Mouse (Mus musculus) hindbrain, embryonic 11.5 days (tissue): ENCODE measurements around the gene Gstm5. TPM values are rescaled to one million over a fixed set of nuclear protein-coding genes. Genes with fewer than 3 reads are reported as not detected.

Experiments
- ATAC-seq: fragments of 200-750 bp; cut with Nextera tagmentation; 2 replicates; pipeline ENCODE4 v1.8.0; 2017; ENCODE audit warnings: mild to moderate bottlenecking, moderate TSS enrichment, moderate library complexity; ENCODE audit not compliant: low FRiP score
- DNase-seq: peaks from one replicate; pipeline ENCODE4 v3.0.0-alpha.2; 2015; ENCODE audit warnings: low spot score
- H3K27ac ChIP-seq: fragments of 300-500 bp; sonication (generic); 2 replicates; pipeline ENCODE4 v1.5.1; 2014; ENCODE audit warnings: mild to moderate bottlenecking, low read depth, low read length
- H3K27me3 ChIP-seq: fragments of 300-500 bp; sonication (generic); 2 replicates; pipeline ENCODE4 v1.6.1; 2014; ENCODE audit warnings: mild to moderate bottlenecking, low read length, moderate library complexity, mixed read lengths; ENCODE audit not compliant: control insufficient read depth, insufficient read depth
- H3K36me3 ChIP-seq: fragments of 300-500 bp; sonication (generic); 2 replicates; pipeline ENCODE4 v1.6.1; 2014; ENCODE audit warnings: mild to moderate bottlenecking, low read length, moderate library complexity, mixed read lengths; ENCODE audit not compliant: control insufficient read depth, insufficient read depth
- H3K4me1 ChIP-seq: fragments of 300-500 bp; sonication (generic); replicated peaks from 2 replicates; pipeline ENCODE4 v1.6.1; 2014; ENCODE audit warnings: low read length, mixed read lengths; ENCODE audit not compliant: control insufficient read depth, insufficient read depth
- H3K4me2 ChIP-seq: fragments of 300-500 bp; sonication (generic); replicated peaks from 2 replicates; pipeline ENCODE4 v1.6.1; 2014; ENCODE audit warnings: mild to moderate bottlenecking, low read depth, low read length
- H3K4me3 ChIP-seq: fragments of 300-500 bp; sonication (generic); 2 replicates; pipeline ENCODE4 v1.5.1; 2014; ENCODE audit warnings: low read depth, low read length
- H3K9ac ChIP-seq: fragments of 300-500 bp; sonication (generic); 2 replicates; pipeline ENCODE4 v1.6.1; 2014; ENCODE audit warnings: low read depth, low read length
- H3K9me3 ChIP-seq: fragments of 300-500 bp; sonication (generic); 2 replicates; pipeline ENCODE4 v1.6.1; 2016; ENCODE audit warnings: low read length; ENCODE audit not compliant: control insufficient read depth
- WGBS: fragments of 180-500 bp; shearing (Covaris S2); extraction: QIAGEN DNeasy Blood & Tissue Kit; methylation state at CpG from one replicate; pipeline ENCODE4 v1.1.7; 2014; 5-methylcytosine and 5-hydroxymethylcytosine counted together
- polyA plus RNA-seq: library from polyadenylated mRNA; unstranded; fragments of >200 nt; fragmentation: Nextera tagmentation; extraction: Ambion mirVana; gene quantifications from 2 replicates; pipeline ENCODE4 v1.2.1, GENCODE M21; 2014

Gene Gstm5
- polyA plus RNA-seq, 1 experiment from 2014 or later, result 261 TPM

GRCm38 (mm10) chr3:107917783-107918408, 22.3 kb downstream of the Gstm5 start:
- Histone ChIP-seq H3K4me2 (no peak overlapping the region), H3K27me3 (no peaks in the 10 kb centered on the region), H3K27ac (no peak overlapping the region), H3K36me3 (no peaks in the 10 kb centered on the region), H3K9ac (no peak overlapping the region), H3K4me1 (no peaks in the 10 kb centered on the region), H3K9me3 (no peaks in the 10 kb centered on the region), H3K4me3 (no peak overlapping the region)
- DNase-seq, result peak; percentile 80
- ATAC-seq, result peak; percentile 65; the same call in 1 of the 2 replicates
- WGBS, result 57% methylated on average over 7 of the region's 7 CpGs

DNA sequence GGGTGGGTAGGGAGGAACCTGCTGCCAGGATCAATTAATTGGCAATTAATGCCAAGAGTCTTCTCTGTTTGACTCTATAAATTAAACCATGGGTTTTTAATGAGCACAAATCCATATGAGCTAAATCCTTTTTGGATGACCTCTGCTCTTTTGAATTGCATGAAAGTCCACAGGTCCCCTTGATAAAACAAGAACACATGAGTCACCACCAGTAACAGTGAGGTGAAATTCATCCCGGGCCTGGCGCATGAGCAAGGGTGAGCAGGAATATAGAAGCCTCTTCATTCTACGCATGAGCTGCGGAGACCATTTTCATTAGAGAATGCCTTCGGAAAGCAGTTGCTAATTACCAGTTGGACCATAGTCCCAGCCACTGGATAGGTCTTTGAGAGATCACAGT, 24.7 kb downstream of the Gstm5 start:
- no peaks in the 10 kb centered on the region for H3K36me3 ChIP-seq
- H3K9me3 ChIP-seq, result no peaks in the 10 kb centered on the region
- H3K4me2 ChIP-seq, result no peak overlapping the region
- H3K27ac ChIP-seq, result no peak overlapping the region
- no peak overlapping the region for H3K4me3 ChIP-seq
- no peak overlapping the region for H3K9ac ChIP-seq
- ATAC-seq (no peak), DNase-seq (no peak)
- H3K4me1 ChIP-seq, result no peaks in the 10 kb centered on the region
- 94% methylated on average over 5 of the region's 5 CpGs for WGBS
- H3K27me3 ChIP-seq, result no peaks in the 10 kb centered on the region

GRCm38 (mm10) chr3:107925335-107925734, 29.7 kb downstream of the Gstm5 start:
- Histone ChIP-seq H3K36me3 (no peaks in the 10 kb centered on the region), H3K9ac (no peak overlapping the region), H3K4me3 (no peak overlapping the region), H3K4me1 (no peaks in the 10 kb centered on the region), H3K27me3 (no peaks in the 10 kb centered on the region), H3K4me2 (no peak overlapping the region), H3K9me3 (no peaks in the 10 kb centered on the region), H3K27ac (no peak overlapping the region)
- ATAC-seq (no peak), DNase-seq (no peak)
- 89% methylated on average over 3 of the region's 3 CpGs for WGBS

DNA sequence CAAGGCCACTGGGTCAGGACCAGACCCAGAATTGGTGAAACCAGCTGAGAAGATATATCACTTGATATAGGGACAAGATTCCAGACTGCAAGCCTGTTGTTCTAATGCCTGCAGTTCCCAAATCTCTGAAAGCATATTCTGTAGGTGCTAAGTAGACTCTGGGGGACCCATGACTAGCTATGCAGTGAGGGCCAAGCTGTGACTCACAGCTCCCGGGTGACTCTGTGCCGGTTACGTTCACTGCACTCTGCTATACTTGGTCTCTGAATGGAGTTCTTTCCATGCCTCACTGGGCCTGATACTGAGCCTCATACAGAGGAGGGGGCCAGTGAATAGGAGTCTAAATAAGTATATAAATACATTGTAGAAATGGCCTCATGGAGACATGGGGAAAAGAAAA, 32.2 kb downstream of the Gstm5 start:
- no peak for ATAC-seq
- 71% methylated on average over 3 of the region's 3 CpGs for WGBS

GRCm38 (mm10) chr3:107928691-107929090, 33.1 kb downstream of the Gstm5 start:
- 87% methylated on average over 11 of the region's 11 CpGs for WGBS
- no peaks in the 10 kb centered on the region for H3K4me1 ChIP-seq
- H3K4me2 ChIP-seq, result no peak overlapping the region
- no peak overlapping the region for H3K27ac ChIP-seq
- no peaks in the 10 kb centered on the region for H3K36me3 ChIP-seq
- H3K9ac ChIP-seq, result no peak overlapping the region
- no peak for ATAC-seq
- no peak for DNase-seq
- no peaks in the 10 kb centered on the region for H3K9me3 ChIP-seq
- no peak overlapping the region for H3K4me3 ChIP-seq
- H3K27me3 ChIP-seq, result no peaks in the 10 kb centered on the region

More for the DNA sequence above, 32.2 kb downstream of the Gstm5 start:
- H3K36me3 ChIP-seq, result no peaks in the 10 kb centered on the region
- no peak overlapping the region for H3K27ac ChIP-seq
- no peaks in the 10 kb centered on the region for H3K27me3 ChIP-seq
- H3K4me3 ChIP-seq, result no peak overlapping the region
- H3K4me2 ChIP-seq, result no peak overlapping the region
- H3K9me3 ChIP-seq, result no peaks in the 10 kb centered on the region
- DNase-seq, result no peak
- H3K9ac ChIP-seq, result no peak overlapping the region
- no peaks in the 10 kb centered on the region for H3K4me1 ChIP-seq

- Histone ChIP-seq H3K27me3 (no peaks in the 10 kb centered on the region), H3K9me3 (no peaks in the 10 kb centered on the region), H3K4me2 (no peak overlapping the region), H3K27ac (no peak overlapping the region), H3K4me1 (no peaks in the 10 kb centered on the region), H3K9ac (no peak overlapping the region), H3K4me3 (no peak overlapping the region), H3K36me3 (no peaks in the 10 kb centered on the region)
- ATAC-seq (no peak), DNase-seq (no peak)
- WGBS, result 90% methylated on average over 4 of the region's 4 CpGs
Observed at GRCm38 (mm10) chr3:107929243-107929642, 33.6 kb downstream of the Gstm5 start.

GRCm38 (mm10) chr3:107929731-107930130, 34.1 kb downstream of the Gstm5 start:
- no peak overlapping the region for H3K9ac ChIP-seq
- H3K27ac ChIP-seq, result no peak overlapping the region
- 89% methylated on average over 4 of the region's 4 CpGs for WGBS
- no peak overlapping the region for H3K4me3 ChIP-seq
- H3K27me3 ChIP-seq, result no peaks in the 10 kb centered on the region
- ATAC-seq (no peak), DNase-seq (no peak)
- H3K4me1 ChIP-seq, result no peaks in the 10 kb centered on the region
- H3K9me3 ChIP-seq, result no peaks in the 10 kb centered on the region
- no peaks in the 10 kb centered on the region for H3K36me3 ChIP-seq
- H3K4me2 ChIP-seq, result no peak overlapping the region

GRCm38 (mm10) chr3:107931134-107931533, 35.5 kb downstream of the Gstm5 start:
- H3K9me3 ChIP-seq, result no peaks in the 10 kb centered on the region
- H3K4me2 ChIP-seq, result peak overlapping the region; percentile 29
- peak overlapping the region; percentile 47 for H3K27ac ChIP-seq
- no peaks in the 10 kb centered on the region for H3K4me1 ChIP-seq
- H3K36me3 ChIP-seq, result no peaks in the 10 kb centered on the region
- peak; percentile 52 for ATAC-seq
- no peaks in the 10 kb centered on the region for H3K27me3 ChIP-seq
- DNase-seq, result peak; percentile 45
- 57% methylated on average over 2 of the region's 2 CpGs for whole genome bisulfite sequencing
- no peak overlapping the region for H3K9ac ChIP-seq
- peak overlapping the region; percentile 8; the same call in 1 of the 2 replicates for H3K4me3 ChIP-seq

DNA sequence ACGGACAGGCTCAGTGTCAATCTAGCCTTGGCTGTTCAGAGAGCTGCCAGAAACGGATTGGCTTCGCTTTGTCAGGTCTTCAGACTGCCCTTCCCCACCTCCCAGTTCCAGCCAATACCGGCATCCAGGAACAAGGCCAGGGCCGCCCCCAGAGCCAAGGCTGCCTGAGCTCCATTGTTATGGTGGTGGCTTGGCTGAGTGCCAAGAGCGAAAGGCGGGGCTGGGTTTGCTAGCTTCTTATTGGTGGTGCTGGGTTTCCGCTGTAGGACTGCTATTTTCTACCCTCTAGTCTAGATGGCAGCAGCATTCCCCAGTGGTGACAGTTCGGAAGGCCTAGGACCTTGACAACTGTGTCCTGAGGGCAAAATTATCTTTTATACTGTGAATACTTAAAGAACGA, 36.0 kb downstream of the Gstm5 start, which contains the start of gene Gstm7:
Gstm7 (minus strand) TSS at position 148 of the 400 bp plus-strand sequence.
- WGBS, result 5% methylated on average over 10 of the region's 10 CpGs
- peak; percentile 99 for ATAC-seq
- H3K9ac ChIP-seq, result no peak within 1 kb of the TSS
- peak within 1 kb of the TSS; percentile 29 for H3K4me2 ChIP-seq
- H3K4me1 ChIP-seq, result no peaks in the 10 kb centered on the region
- H3K36me3 ChIP-seq, result no peaks in the 10 kb centered on the region
- peak within 1 kb of the TSS; percentile 47 for H3K27ac ChIP-seq
- H3K27me3 ChIP-seq, result no peaks in the 10 kb centered on the region
- H3K9me3 ChIP-seq, result no peaks in the 10 kb centered on the region
- peak; percentile 99 for DNase-seq
- peak within 1 kb of the TSS; percentile 8; the same call in 1 of the 2 replicates for H3K4me3 ChIP-seq
